Mouse (Mus musculus) cerebellum, adult 2 months (tissue): ENCODE results near the gene Nr1h2.

Experiments
- CTCF ChIP-seq: fragments of 200-500 bp; IDR thresholded peaks from 2 replicates; pipeline ENCODE4 v1.5.1; 2011; ENCODE audit warnings: low read depth, mild to moderate bottlenecking, control low read depth, low read length, moderate library complexity, borderline replicate concordance; ENCODE audit not compliant: insufficient read depth
- POLR2A ChIP-seq: fragments of 200-500 bp; IDR thresholded peaks from 2 replicates; pipeline ENCODE4 v1.6.1; 2011; ENCODE audit warnings: low read length, control low read depth, borderline replicate concordance; ENCODE audit not compliant: insufficient read depth

GRCm38 (mm10) chr7:44596051-44596450 lies 42.3 kb upstream of the Nr1h2 start:
- TF ChIP-seq POLR2A (no peak), CTCF (no peak)
